In the genomic region with DNA sequence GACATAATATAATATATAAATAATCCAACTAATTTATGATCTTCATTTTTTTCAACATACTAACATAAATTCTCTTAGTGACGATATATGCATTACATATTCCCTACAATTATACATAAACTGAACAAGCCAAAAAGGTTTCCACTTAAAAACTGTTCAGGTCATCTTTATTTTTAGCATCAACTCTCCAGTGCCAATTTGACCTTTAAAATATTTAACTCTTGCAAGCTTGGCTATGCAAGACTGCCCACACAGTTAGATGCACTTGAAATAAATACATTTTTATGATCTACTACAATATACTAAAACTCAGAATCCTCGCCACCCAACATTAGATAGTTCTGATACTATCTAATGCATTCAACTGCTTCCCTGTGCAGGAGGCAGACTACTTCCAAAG, we compare ENCODE assay signal across 9 mouse cellular contexts. TPM values are rescaled to one million over a fixed set of nuclear protein-coding genes. Genes with fewer than 3 reads are reported as not detected.
A peak's percentile ranks its signal among the peaks of the same experiment; 100 is the strongest.
DNase-seq lines count a peak whose midpoint lies in the region; ATAC-seq and TF ChIP-seq lines count a peak whose summit lies in the region.
"Had no signal": no experiment of that assay in that cellular context is flagged by ENCODE, and none has a peak within 500 bp of the region (broad histone marks: within the 10 kb centered on the region; RNA-seq: fewer than 3 reads in every experiment).

No protein-coding gene starts in this region.

- no peak overlapping the region for H3ac ChIP-seq in myocyte (ENCODE audit: control insufficient read depth, insufficient read length)

- intact Hi-C loops in left cerebral cortex, postnatal 25 days (cut with DNase I) = no loop called here

- H3K4me3 ChIP-seq in kidney, postnatal 0 days (replicated peaks; ENCODE audit: low read depth, low read length) = peak overlapping the region; percentile 92
- H3K4me3 ChIP-seq in kidney, adult 2 months (ENCODE audit: insufficient read depth, low read depth, low read length) = no peak overlapping the region
- H3K4me3 ChIP-seq in embryonic facial prominence, embryonic 13.5 days = peak overlapping the region; percentile 90
- peak overlapping the region; percentile 28; the same call in 1 of the 2 replicates for H3K4me3 ChIP-seq in intestine, embryonic 16.5 days (ENCODE audit: low read length)
- peak overlapping the region; percentile 61 for H3K4me3 ChIP-seq in myocyte

- no peak for TF ChIP-seq POLR2A in kidney, adult 2 months (IDR thresholded peaks at IDR 0.05; ENCODE audit: low read depth, low read length)
- TF ChIP-seq POLR2A in myocyte (IDR thresholded peaks at IDR 0.05; ENCODE audit: insufficient read length, low read depth) = no peak

- no peak for DNase-seq in kidney, postnatal 0 days (ENCODE audit: low spot score)
- DNase-seq in kidney, adult 2 months = no peak
- no peak for DNase-seq in left cerebral cortex, postnatal 25 days (ENCODE audit: low spot score in 2 of 2)
- no peak for DNase-seq in testis, postnatal 14 days (ENCODE audit: low spot score)
- no peak for DNase-seq in retina, postnatal 1 day
- DNase-seq: lung, postnatal 10 days had no signal

- H3K9me3 ChIP-seq in kidney, postnatal 0 days (replicated peaks; ENCODE audit: low read length) = no peaks in the 10 kb centered on the region
- H3K9me3 ChIP-seq in embryonic facial prominence, embryonic 13.5 days = no peaks in the 10 kb centered on the region
- no peaks in the 10 kb centered on the region for H3K9me3 ChIP-seq in intestine, embryonic 16.5 days (ENCODE audit: control insufficient read depth, low read length)

- WGBS in kidney, postnatal 0 days = 56% methylated on average over 2 of the region's 2 CpGs
- 62% methylated on average over 2 of the region's 2 CpGs for WGBS in kidney, adult 2 months
- WGBS in embryonic facial prominence, embryonic 13.5 days = 65% methylated on average over 2 of the region's 2 CpGs
- 57% methylated on average over 2 of the region's 2 CpGs for WGBS in intestine, embryonic 16.5 days

- no peak overlapping the region for H3K27ac ChIP-seq in kidney, postnatal 0 days
- H3K27ac ChIP-seq in kidney, adult 2 months (ENCODE audit: insufficient read depth, low read depth, low read length) = no peak overlapping the region
- H3K27ac ChIP-seq in embryonic facial prominence, embryonic 13.5 days = no peak overlapping the region
- H3K27ac ChIP-seq in intestine, embryonic 16.5 days (ENCODE audit: low read length) = no peak overlapping the region

- H3K9ac ChIP-seq in kidney, postnatal 0 days (ENCODE audit: low read depth, low read length) = no peak overlapping the region
- H3K9ac ChIP-seq in embryonic facial prominence, embryonic 13.5 days = peak overlapping the region; percentile 54; the same call in 1 of the 2 replicates
- no peak overlapping the region for H3K9ac ChIP-seq in intestine, embryonic 16.5 days (ENCODE audit: low read depth, low read length)

- H3K79me2 ChIP-seq in myocyte (ENCODE audit: control insufficient read depth, insufficient read depth) = peaks cover 33% of the 10 kb centered on the region

- no peak for ATAC-seq in kidney, postnatal 0 days (replicated peaks; ENCODE audit: low FRiP score, low read depth)
- ATAC-seq in embryonic facial prominence, embryonic 13.5 days (ENCODE audit: insufficient number of reproducible peaks, insufficient read depth, low FRiP score, low TSS enrichment, low read depth) = no peak
- ATAC-seq in intestine, embryonic 16.5 days = no peak

- H3K4me2 ChIP-seq in kidney, postnatal 0 days (ENCODE audit: low read length) = peak overlapping the region; percentile 70
- H3K4me2 ChIP-seq in embryonic facial prominence, embryonic 13.5 days = peak overlapping the region; percentile 63
- H3K4me2 ChIP-seq in intestine, embryonic 16.5 days (ENCODE audit: low read depth, low read length) = peak overlapping the region; percentile 62
- peak overlapping the region; percentile 92 for H3K4me2 ChIP-seq in myocyte (ENCODE audit: low read depth)

- no peaks in the 10 kb centered on the region for H3K36me3 ChIP-seq in kidney, postnatal 0 days (ENCODE audit: insufficient read depth, low read length)
- H3K36me3 ChIP-seq in kidney, adult 2 months (ENCODE audit: control insufficient read depth, insufficient read depth, low read length) = no peaks in the 10 kb centered on the region
- H3K36me3 ChIP-seq in embryonic facial prominence, embryonic 13.5 days = peaks cover 4% of the 10 kb centered on the region
- no peaks in the 10 kb centered on the region for H3K36me3 ChIP-seq in intestine, embryonic 16.5 days (ENCODE audit: control insufficient read depth, insufficient read depth, low read length)
- H3K36me3 ChIP-seq in myocyte (ENCODE audit: control insufficient read depth, insufficient read depth) = no peaks in the 10 kb centered on the region

- H3K27me3 ChIP-seq in kidney, postnatal 0 days (ENCODE audit: insufficient read depth, low read length) = no peaks in the 10 kb centered on the region
- H3K27me3 ChIP-seq in kidney, adult 2 months (replicated peaks; ENCODE audit: control insufficient read depth, insufficient read depth, low read length) = no peaks in the 10 kb centered on the region
- no peaks in the 10 kb centered on the region for H3K27me3 ChIP-seq in embryonic facial prominence, embryonic 13.5 days
- no peaks in the 10 kb centered on the region for H3K27me3 ChIP-seq in intestine, embryonic 16.5 days (replicated peaks; ENCODE audit: control insufficient read depth, insufficient read depth, low read length)
- no peaks in the 10 kb centered on the region for H3K27me3 ChIP-seq in myocyte (ENCODE audit: control insufficient read depth, insufficient read depth, insufficient read length)

- no peak for TF ChIP-seq CTCF in kidney, postnatal 0 days (IDR thresholded peaks at IDR 0.05; ENCODE audit: low read depth)
- TF ChIP-seq CTCF in kidney, adult 2 months (conservative IDR thresholded peaks at IDR 0.05; ENCODE audit: insufficient read depth, insufficient read length, low read depth, low read length) = no peak

- peaks cover 9% of the 10 kb centered on the region; the same call in 1 of the 2 replicates for H3K4me1 ChIP-seq in kidney, postnatal 0 days (replicated peaks; ENCODE audit: insufficient read depth, low read length)
- H3K4me1 ChIP-seq in kidney, adult 2 months (ENCODE audit: control insufficient read depth, insufficient read depth, low read length) = peaks cover 7% of the 10 kb centered on the region
- H3K4me1 ChIP-seq in embryonic facial prominence, embryonic 13.5 days = peaks cover 16% of the 10 kb centered on the region
- H3K4me1 ChIP-seq in intestine, embryonic 16.5 days (ENCODE audit: control insufficient read depth, insufficient read depth, low read length) = peaks cover 8% of the 10 kb centered on the region

TF ChIP-seq in myocyte, 11 proteins besides CTCF, POLR2A, EP300 and RAD21:
- TF ChIP-seq TCF3 (IDR thresholded peaks at IDR 0.05; ENCODE audit: insufficient read length, low read depth) (no peak), MAX (IDR thresholded peaks at IDR 0.05; ENCODE audit: low read depth) (no peak), REST (IDR thresholded peaks at IDR 0.05; ENCODE audit: insufficient read depth, insufficient read length) (no peak), E2F4 (IDR thresholded peaks at IDR 0.05; ENCODE audit: insufficient read depth) (no peak), USF1 (IDR thresholded peaks at IDR 0.05; ENCODE audit: low read depth) (no peak)

RNA-seq across cellular contexts. Expression of gene Phtf2, which starts 1.5 kb away (rescaled TPM):
- polyA plus RNA-seq in kidney, postnatal 0 days (2015; fragmentation: Nextera tagmentation; extraction: Ambion mirVana) = 8.4 and 8.5 TPM in 2 replicates
- 2.5 and 4.0 TPM in 2 replicates for polyA plus RNA-seq in kidney, adult 2 months (2012; rRNA removed)
- 17.9 and 19.4 TPM in 2 replicates for polyA plus RNA-seq in embryonic facial prominence, embryonic 13.5 days (2015; fragmentation: Nextera tagmentation; extraction: Ambion mirVana)
- 6.1 and 6.4 TPM in 2 replicates for polyA plus RNA-seq in intestine, embryonic 16.5 days (2015; fragmentation: Nextera tagmentation; extraction: Ambion mirVana)
- 3.6 TPM for polyA plus RNA-seq in myocyte (2012; fragmentation: generic; extraction: Trizol)
- total RNA-seq in left cerebral cortex, postnatal 25 days (2021) = 10 to 100 TPM; 18.8 to 20.1 TPM

RNA-seq across cellular contexts. Expression of gene Tmem60, which starts 1.6 kb away (rescaled TPM):
- polyA plus RNA-seq in kidney, postnatal 0 days (2015; fragmentation: Nextera tagmentation; extraction: Ambion mirVana) = 63.4 and 68.7 TPM in 2 replicates
- polyA plus RNA-seq in kidney, adult 2 months (2012; rRNA removed) = 13.8 and 20.5 TPM in 2 replicates
- polyA plus RNA-seq in embryonic facial prominence, embryonic 13.5 days (2015; fragmentation: Nextera tagmentation; extraction: Ambion mirVana) = 51.0 and 53.6 TPM in 2 replicates
- 52.8 and 55.4 TPM in 2 replicates for polyA plus RNA-seq in intestine, embryonic 16.5 days (2015; fragmentation: Nextera tagmentation; extraction: Ambion mirVana)
- 14.5 TPM for polyA plus RNA-seq in myocyte (2012; fragmentation: generic; extraction: Trizol)
- 10 to 100 TPM; 23.1 to 23.9 TPM for total RNA-seq in left cerebral cortex, postnatal 25 days (2021)
